Mouse (Mus musculus) lung, postnatal 14 days (tissue): ENCODE measurements at regions not wholly inside any gene's neighbourhood (a gene's known extent, or its start where the extent isn't known, plus 50 kb on each side); places are given as distances from the start of the nearest gene placed in this dataset.

Experiments used
- DNase-seq: peaks from one replicate; pipeline ENCODE4 v3.0.0; 2021

DNA sequence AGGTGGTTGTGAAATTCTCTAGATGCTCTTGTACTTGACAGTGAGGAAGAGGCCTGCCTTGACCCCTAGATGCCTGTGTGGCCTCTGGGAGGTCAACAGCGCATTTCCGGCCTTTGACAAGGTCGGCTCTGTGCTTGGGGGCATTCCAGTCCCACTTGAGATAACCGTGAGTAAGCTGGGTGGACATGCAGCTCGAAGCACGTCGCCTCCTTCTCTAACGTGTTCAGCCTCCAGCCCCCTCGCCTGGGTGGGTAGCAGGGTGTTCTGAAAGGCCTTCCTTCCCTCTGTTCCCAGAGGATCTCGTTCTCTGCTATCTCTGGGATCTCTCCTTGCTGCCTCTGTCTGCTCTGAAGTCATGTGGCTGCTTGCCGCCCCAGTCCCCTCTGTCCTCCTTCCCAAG is 70.2 kb upstream of the Slc38a2 start:
- no peak for DNase-seq

DNA sequence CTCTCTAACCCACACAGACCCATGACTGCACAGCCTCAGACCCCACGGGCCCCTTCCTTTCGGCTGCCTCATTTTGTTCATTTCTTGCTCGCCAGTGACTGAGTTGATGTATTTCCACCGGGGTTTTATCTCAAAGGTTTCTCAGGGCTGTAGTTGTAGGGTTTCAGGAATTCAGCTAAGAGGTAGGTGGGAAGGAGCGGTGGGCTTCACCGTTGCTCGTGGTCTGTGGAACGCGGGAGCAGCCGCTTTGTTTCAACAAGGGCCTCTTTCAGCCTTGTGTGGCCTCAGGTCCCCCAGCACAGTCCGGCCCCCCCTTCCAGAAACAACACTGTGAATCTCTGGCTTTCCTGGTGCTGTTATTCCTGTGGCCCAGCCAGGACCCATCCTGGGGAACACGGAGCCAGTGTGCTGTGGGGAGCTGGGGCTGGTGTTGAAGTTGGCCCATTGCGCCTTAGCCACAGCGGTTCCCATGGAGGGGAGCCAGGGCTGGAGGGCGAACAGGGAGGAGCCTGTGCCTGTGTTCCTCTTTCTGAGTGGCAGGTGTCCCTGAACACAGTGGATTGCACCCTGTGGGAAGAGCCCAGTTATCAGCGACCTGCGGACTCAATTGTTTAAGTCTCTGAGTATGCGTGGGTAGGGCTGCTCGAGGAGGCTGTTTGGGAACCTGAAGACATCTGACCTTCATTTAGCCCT is 68.9 kb upstream of the Slc38a2 start:
- no peak for DNase-seq

DNA sequence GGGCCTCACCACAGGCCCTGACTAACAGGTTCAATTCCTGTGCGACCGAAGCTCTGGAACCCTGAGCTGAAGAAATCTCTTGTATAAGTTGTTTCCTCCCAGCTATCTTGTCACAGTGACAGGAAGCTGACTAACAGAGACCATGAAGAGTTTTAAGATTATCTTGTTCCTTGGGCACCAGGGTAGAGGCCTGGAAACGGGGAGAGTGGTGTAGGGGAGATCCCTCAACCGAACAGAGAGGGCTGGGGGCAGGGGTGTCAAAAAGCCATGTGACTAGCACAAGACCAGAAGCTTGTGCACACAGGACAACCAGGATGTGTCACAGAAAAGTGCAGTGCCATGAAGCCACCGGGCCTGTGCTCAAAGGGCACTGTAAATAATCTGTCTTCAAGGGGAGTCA is 67.7 kb upstream of the Slc38a2 start:
- DNase-seq: no peak

DNA sequence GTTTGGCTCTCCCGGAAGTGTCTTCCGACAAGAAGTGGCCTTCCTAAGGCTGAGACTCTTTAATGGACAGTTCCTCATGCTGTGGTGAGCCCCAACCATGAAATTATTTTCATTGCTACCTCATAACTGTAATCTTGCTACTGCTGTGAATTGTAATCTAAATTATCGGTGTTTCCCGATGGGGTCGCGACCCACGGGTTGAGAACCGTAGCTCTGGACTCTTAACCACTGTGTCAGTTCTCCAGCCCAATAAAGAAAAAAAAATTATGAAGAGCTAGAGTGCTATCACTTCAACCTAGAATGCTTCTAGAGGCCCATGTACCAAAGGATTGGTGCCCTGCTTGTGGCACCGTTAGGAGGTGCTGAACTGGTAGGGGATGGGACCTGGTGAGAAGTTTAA is 66.7 kb upstream of the Slc38a2 start:
- DNase-seq: no peak

DNA sequence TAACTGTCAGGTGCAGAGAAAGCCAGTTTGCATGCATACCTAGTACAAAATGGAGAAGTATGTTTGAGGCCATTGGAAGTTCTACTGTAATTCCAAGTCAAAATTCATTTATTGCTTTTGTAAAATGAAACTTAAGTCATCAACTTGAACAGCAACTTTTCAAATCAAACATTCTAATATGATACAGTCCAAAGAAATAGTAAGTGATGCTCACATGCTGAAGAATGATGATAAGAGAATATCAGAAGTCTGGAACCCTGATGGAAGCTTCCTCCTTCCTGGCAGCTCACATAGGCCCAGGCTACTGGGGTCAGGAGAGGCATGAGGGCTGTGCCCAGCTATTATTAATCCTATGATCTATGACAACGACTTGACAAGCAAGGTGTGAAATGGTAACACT is 64.1 kb upstream of the Slc38a2 start:
- DNase-seq: no peak

DNA sequence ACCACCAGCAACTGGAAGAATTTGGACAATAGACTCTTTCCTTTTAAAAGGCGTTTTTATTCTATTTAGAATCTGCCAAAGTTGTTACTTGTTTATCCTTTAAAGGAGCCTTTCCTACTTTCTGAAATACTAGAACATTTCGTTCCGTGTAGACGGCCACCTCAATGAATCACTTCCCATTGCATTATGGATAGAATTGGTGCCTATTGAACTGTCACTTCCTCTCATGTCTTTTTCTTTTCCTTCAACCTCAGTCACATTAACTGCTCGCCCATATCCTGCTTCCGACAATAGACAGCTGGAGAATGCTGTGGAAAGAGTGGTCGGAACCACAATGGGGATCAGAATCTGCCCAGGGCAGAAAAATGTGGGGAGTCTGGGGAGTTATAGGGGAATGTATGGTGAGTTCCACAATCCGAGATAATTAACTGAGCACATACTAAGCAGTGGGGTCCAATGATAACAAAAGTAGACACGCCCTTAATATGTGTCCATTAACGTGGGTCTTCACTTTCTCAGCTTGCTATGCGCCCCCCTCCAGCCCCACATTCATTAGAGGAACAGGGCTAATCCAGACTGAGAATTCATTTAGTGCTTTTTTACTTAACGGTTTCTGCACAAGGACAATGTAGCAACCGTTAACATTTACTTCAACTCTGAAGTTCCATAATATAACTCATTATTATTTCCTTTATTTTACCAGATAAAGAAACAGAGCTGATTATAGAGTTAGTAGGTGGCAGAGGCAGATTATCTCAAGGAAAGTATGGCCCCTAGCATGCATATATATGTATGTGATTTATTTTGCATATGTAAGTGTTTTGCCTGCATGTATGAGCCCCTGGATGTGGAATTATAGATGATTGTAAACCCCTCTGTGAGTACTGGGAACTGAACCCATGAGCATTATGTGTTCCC is 59.8 kb upstream of the Slc38a2 start:
- no peak for DNase-seq

DNA sequence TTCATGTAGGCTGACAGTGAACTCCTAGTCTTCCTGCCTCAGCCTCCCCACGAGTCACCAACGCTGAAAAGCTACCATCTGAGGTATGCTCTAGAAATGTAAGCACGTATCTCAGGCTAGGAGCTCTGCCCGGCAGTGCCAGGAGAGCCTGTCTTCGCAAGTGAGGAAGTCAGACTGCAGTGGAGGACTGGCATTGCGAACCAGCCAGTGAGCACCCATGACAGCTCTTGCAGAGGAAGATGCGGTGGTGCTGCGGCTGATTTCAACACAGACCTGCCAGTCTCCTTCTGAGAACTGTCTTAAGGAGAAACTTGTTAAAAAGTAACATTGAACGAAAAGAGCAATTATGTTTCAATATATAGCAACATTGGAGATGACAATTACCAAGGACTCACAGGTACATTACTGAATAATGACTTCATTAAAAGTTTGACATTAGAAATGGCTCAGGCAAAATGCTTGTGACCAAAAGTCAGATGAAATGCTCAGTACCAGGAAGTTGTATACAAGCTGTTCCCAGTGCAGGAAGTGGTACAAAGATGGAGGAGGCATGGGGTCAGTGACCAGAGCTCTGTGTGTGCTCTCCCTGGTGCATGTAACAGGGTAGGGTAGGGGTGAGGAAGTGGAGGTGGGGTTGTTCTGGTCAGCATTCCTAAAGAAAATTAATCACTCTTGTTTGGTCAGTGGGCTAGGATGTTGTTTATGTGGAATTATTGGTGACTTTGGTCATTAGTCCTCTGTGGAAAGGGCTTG is 58.1 kb upstream of the Slc38a2 start:
- DNase-seq: no peak

DNA sequence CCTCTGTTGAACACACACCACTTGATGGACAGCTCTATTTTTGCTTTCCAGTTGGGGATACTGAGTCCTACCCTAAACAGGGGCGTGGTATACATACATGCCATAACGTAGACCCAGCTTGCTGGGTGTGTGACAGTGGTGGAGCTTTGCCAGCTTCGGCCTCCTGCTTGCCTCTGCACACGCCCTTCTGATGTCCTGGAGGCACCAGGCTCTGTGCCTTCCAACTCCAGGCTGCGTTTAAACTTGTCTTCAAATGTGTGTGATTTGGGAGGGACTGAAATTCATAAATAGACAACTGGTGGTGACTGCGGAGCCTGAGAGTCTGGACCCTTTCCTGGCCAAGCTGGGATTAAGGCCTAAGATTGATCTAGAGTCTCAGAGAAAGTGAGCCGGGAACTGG is 56.9 kb upstream of the Slc38a2 start:
- DNase-seq: no peak

DNA sequence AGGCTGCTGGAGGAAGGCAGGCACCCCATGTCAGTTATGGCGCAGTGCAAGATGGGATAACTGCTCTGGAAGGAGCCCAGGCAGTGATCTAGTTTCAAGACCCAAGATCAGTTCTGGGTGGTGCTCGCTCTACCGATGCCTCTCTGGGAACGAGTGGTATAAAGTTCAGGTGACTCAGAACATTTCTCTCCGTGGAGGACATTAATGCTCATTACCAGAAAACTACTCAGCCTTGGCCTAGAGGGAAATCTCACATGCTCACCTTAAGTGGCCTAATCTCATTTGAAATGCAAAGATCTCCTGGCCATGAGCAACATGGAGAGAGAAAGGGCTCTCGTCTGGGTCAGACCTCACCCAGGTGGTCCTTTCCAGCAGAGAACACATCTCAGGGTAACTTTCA is 56.4 kb upstream of the Slc38a2 start:
- no peak for DNase-seq

DNA sequence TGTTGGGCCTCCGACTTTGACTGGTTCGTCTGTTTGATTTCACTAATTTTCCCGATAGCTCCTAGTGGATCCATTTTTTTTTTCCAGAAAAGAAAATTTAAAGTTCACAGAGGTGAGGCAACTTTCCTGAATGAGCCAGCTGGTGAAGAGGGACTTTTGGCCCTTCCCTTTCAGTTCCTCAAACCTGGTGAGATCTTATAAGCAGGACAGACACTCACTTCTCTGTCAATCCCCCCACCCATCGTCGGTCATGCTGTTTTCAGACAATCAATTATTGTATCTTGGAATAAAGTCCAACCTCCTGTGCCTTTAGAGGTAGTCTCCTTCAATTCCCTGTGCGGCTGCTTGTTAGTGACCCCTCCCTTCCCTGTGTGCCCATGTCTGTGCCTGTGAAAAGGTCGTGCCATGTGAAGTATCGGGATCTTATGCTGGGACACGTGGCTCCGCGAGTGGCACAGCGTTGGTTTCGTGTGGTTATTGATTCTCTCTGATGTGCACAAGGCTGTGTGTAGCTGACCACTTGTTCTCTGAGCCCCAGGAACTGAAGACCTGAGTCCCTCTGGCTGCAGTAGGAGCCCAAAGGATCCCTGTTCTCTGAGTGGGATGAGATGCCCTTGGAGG is 55.9 kb upstream of the Slc38a2 start:
- DNase-seq: no peak

DNA sequence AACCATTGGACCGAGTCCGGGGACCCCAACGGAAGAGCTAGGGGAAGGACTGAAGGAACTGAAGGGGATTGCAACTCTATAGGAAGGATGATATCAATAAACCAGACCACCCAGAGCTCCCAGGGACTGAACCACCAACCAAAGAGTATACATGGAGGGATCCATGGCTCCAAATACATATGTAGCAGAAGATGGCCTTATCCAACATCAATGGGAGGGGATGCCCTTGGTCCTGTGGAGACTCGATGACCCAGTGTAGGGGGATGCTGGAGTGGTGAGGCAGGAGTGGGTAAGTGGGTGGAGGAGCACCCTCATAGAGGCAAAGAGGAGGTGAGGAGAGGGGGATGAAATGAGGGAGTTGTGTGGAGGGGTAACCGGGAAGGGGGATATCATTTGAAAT is 54.5 kb upstream of the Slc38a2 start:
- no peak for DNase-seq

DNA sequence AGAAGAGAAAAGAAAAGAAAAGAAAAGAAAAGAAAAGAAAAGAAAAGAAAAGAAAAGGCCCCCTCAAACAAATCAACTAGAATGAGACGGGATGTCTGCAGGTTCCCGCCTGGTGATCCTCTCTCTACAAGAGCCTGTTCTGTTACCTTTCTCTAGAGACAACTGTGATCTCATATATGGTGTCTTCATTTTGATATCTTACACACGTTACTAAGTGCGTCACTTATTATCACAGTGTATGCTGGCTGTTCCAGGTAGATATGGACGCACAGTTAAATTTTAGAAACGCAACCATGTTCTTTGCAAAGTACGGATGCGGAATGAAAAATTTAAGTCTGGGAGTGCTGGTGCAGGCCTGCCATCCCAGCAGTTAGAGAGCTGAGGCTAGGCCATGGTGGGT is 53.2 kb upstream of the Slc38a2 start:
- DNase-seq: no peak

DNA sequence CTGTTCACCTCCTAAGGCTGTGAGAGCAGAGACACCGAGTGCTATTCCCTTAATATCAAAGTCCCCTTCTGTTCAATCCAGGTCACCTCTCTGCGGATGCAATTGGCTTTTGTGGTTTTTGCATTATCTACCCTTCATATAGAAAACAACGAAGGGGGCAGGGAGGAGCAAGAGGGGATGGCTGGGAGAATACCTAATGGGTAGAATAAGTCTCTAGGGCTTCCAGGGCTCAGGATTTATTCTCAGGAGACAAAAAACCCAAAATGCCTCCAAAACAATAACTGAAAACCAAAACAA is 52.5 kb upstream of the Slc38a2 start:
- no peak for DNase-seq

DNA sequence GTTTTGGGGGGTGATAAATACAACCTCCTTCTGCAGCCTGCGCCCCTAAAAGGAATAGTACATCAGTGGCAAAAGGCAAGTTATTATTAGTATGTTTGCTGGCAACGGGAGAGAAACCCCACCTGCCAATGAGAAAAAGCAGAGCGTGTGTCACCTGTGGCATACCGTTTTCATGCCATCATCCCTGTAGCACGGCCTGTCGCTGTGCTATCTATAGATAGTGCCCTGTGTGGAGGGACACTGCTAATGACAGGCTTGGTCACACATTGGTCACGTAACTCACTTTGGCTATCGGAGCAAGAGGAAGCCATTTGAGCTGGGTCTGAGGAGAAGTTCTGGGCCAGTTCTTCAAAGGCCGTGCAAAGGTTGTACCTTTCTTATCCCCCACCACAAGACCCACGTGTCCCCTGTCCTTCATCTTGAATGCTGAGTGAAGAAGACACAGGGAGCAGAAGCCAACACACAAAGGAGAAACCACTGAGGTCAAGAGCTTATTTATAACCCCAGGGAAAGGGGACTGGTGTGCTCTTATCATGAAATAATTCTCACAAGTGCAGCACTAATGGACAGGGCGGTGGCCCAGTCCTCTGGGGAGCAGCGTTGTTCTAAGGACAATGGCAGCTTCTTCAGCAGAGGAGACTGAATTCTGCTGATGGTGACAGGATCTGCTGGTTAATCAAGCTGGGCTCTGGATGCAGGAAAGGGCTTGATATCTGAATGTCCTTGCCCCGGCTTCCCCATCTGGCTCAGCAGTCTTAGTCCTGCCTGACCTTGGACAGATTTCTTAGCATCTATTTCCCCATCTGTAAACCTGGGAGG is 51.9 kb upstream of the Slc38a2 start:
- DNase-seq: no peak

DNA sequence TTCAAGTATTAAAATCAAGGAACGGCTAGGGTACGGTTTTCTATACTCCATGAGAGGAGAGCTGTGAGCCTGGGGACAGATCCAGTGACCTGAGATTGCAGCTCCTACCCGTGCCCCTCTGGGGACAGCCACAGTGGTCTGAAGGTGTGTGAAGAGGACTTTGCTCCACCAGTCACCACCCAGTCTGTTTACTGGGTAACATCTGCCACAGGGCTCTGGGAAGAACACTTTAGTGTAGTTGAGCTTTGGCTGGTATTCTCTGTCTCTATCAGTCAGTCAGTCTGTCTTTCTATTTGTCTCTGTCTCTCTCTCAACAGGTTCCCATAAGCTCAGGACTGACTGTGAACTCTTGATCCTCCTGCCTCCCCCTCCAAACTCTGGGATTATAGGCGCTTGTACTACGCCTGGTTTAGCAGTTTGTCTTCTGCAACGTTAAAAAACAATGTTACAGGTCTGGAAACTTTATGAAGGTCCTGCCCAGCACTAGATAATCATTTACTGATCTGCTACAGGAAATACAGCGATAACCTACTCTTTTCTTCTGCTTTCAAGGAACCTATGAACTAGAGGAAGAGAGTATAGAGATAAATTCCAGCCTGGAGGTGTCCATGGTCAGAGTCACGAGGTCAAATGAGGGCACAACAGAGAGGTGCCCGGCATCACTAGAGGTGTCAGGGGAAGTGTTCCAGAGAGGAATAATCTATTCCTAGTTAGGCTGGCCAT is 50.2 kb upstream of the Slc38a2 start:
- DNase-seq: no peak
